Comparison of ENCODE assay signal across 9 mouse cellular contexts in the genomic region with DNA sequence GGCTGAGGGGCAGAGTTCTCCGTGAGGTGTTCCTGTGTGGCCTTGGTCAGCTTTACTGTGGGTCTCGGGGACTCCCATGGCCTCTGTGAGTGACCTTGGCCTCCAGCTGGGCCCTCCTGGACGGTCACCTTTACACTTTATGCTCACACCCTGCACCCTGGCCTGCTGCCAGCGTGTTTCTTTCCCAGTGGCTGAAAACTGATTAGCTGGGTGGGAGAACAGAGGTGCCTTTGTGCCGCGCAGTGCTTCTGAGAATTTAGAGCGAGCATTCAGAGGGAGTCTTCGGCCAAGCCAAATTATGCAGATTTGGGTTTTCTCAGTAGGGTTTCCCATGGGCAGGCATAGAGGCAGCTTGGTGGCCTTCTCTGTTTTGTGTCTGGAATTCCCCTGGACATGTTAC. TPM values are rescaled to one million over a fixed set of nuclear protein-coding genes. Genes with fewer than 3 reads are reported as not detected.
A peak's percentile ranks its signal among the peaks of the same experiment; 100 is the strongest.
DNase-seq lines count a peak whose midpoint lies in the region; ATAC-seq lines count a peak whose summit lies in the region.
"Had no signal": no experiment of that assay in that cellular context is flagged by ENCODE, and none has a peak within 500 bp of the region (broad histone marks: within the 10 kb centered on the region; RNA-seq: fewer than 3 reads in every experiment).

No protein-coding gene starts in this region.

- H3K4me3 ChIP-seq in stomach, embryonic 16.5 days (replicated peaks; ENCODE audit: low read length) = no peak overlapping the region
- H3K4me3 ChIP-seq: embryonic facial prominence, embryonic 15.5 days had no signal

- peak; percentile 9; the same call in 1 of the 2 replicates for ATAC-seq in stomach, embryonic 16.5 days (ENCODE audit: insufficient read depth, low FRiP score)

- peak overlapping the region; percentile 84 for H3K27ac ChIP-seq in stomach, embryonic 16.5 days (ENCODE audit: low read length)
- H3K27ac ChIP-seq: embryonic facial prominence, embryonic 15.5 days had no signal

- WGBS in stomach, embryonic 16.5 days = 33% methylated on average over 8 of the region's 8 CpGs

- peaks cover 32% of the 10 kb centered on the region for H3K4me1 ChIP-seq in stomach, embryonic 16.5 days (ENCODE audit: control insufficient read depth, insufficient read depth, low read length)

- DNase-seq in cerebellum, postnatal 10 days = peak; percentile 45 to 58
- no peak for DNase-seq in cerebellum, adult 18-20 months
- peak; percentile 72 for DNase-seq in retina, postnatal 1 day
- no peak for DNase-seq in retina, embryonic 14.5 days (ENCODE audit: low spot score)
- peak; percentile 91 to 92 for DNase-seq in kidney, postnatal 25 days
- DNase-seq in embryo, embryonic 9.5 days (ENCODE audit: extremely low spot score) = no peak
- DNase-seq in cerebellum, adult 9-10 months = no peak

- peaks cover 8% of the 10 kb centered on the region; the same call in 1 of the 2 replicates for H3K36me3 ChIP-seq in stomach, embryonic 16.5 days (ENCODE audit: control insufficient read depth, insufficient read depth, low read length)
- H3K36me3 ChIP-seq: embryonic facial prominence, embryonic 15.5 days had no signal

- H3K4me2 ChIP-seq in stomach, embryonic 16.5 days (ENCODE audit: low read depth, low read length) = no peak overlapping the region
- H3K4me2 ChIP-seq: embryonic facial prominence, embryonic 15.5 days had no signal

- peak overlapping the region; percentile 22; the same call in 1 of the 2 replicates for H3K9ac ChIP-seq in stomach, embryonic 16.5 days (ENCODE audit: low read length)
- H3K9ac ChIP-seq: embryonic facial prominence, embryonic 15.5 days had no signal

- no peaks in the 10 kb centered on the region for H3K9me3 ChIP-seq in stomach, embryonic 16.5 days (replicated peaks; ENCODE audit: control insufficient read depth, low read length)
- H3K9me3 ChIP-seq: embryonic facial prominence, embryonic 15.5 days had no signal

- H3K27me3 ChIP-seq in stomach, embryonic 16.5 days (ENCODE audit: control insufficient read depth, insufficient read depth, low read length) = no peaks in the 10 kb centered on the region
- H3K27me3 ChIP-seq: embryonic facial prominence, embryonic 15.5 days had no signal

RNA-seq across cellular contexts. Expression of a gene that starts 14.3 kb away (rescaled TPM):
- polyA plus RNA-seq in stomach, embryonic 16.5 days (2015; fragmentation: Nextera tagmentation; extraction: Ambion mirVana) = 8.3 TPM in 2 replicates

Comparison
In these comparisons a context has a peak if more than half of its experiments do, and no peak if none do; other contexts are left out.
1. DNase-seq: peak in cerebellum, postnatal 10 days (2 of 2), retina, postnatal 1 day (single experiment) and kidney, postnatal 25 days (2 of 2); none in cerebellum, adult 18-20 months (0 of 2), retina, embryonic 14.5 days (single experiment), embryo, embryonic 9.5 days (single experiment) and cerebellum, adult 9-10 months (single experiment).